Mouse (Mus musculus) embryonic facial prominence, embryonic 14.5 days (tissue): Measurements from ENCODE around the gene Akap9. TPM values are rescaled to one million over a fixed set of nuclear protein-coding genes. Genes with fewer than 3 reads are reported as not detected.
"Not testable (repeated sequence)": the region's sequence is repeated elsewhere in the genome, so short reads cannot be mapped to it uniquely, and the experiment has no call there.

Source experiments
- ATAC-seq: fragments of 200-750 bp; cut with Nextera tagmentation; 2 replicates; pipeline ENCODE4 v1.8.0; 2017; ENCODE audit warnings: low read depth, moderate number of reproducible peaks, moderate TSS enrichment
- DNase-seq: peaks from one replicate; pipeline ENCODE4 v3.0.0-alpha.2; 2015; ENCODE audit warnings: low spot score
- H3K27ac ChIP-seq: fragments of 300-500 bp; sonication (generic); replicated peaks from 2 replicates; pipeline ENCODE4 v1.5.1; 2014; ENCODE audit warnings: low read depth, mild to moderate bottlenecking, low read length, moderate library complexity
- H3K27me3 ChIP-seq: fragments of 300-500 bp; sonication (generic); replicated peaks from 2 replicates; pipeline ENCODE4 v1.6.1; 2014; ENCODE audit warnings: low read length; ENCODE audit not compliant: control insufficient read depth, insufficient read depth
- H3K36me3 ChIP-seq: fragments of 300-500 bp; sonication (generic); 2 replicates; pipeline ENCODE4 v1.6.1; 2014; ENCODE audit warnings: low read length, mixed read lengths; ENCODE audit not compliant: control insufficient read depth, insufficient read depth
- H3K4me1 ChIP-seq: fragments of 300-500 bp; sonication (generic); 2 replicates; pipeline ENCODE4 v1.6.1; 2014; ENCODE audit warnings: antibody characterized with exemption, low read length; ENCODE audit not compliant: control insufficient read depth, insufficient read depth
- H3K4me2 ChIP-seq: fragments of 300-500 bp; sonication (generic); 2 replicates; pipeline ENCODE4 v1.6.1; 2014; ENCODE audit warnings: low read depth, mild to moderate bottlenecking, low read length, moderate library complexity, mixed read lengths
- H3K4me3 ChIP-seq: fragments of 300-500 bp; sonication (generic); 2 replicates; pipeline ENCODE4 v1.5.1; 2014; ENCODE audit warnings: low read depth, mild to moderate bottlenecking, low read length
- H3K9ac ChIP-seq: fragments of 300-500 bp; sonication (generic); 2 replicates; pipeline ENCODE4 v1.6.1; 2014; ENCODE audit warnings: low read depth, mild to moderate bottlenecking, low read length, moderate library complexity, mixed read lengths
- H3K9me3 ChIP-seq: fragments of 300-500 bp; sonication (generic); 2 replicates; pipeline ENCODE4 v1.6.1; 2016; ENCODE audit warnings: low read length; ENCODE audit not compliant: control insufficient read depth
- WGBS: fragments of 180-500 bp; shearing (Covaris S2); extraction: QIAGEN DNeasy Blood & Tissue Kit; methylation state at CpG from one replicate; pipeline ENCODE4 v1.1.7; 2014; 5-methylcytosine and 5-hydroxymethylcytosine counted together
- polyA plus RNA-seq: library from polyadenylated mRNA; unstranded; fragments of >200 nt; fragmentation: Nextera tagmentation; extraction: Ambion mirVana; gene quantifications from 2 replicates; pipeline ENCODE4 v1.2.1, GENCODE M21; 2014

The Akap9 gene
- polyA plus RNA-seq, 1 experiment from 2014 or later, result 110 TPM

DNA sequence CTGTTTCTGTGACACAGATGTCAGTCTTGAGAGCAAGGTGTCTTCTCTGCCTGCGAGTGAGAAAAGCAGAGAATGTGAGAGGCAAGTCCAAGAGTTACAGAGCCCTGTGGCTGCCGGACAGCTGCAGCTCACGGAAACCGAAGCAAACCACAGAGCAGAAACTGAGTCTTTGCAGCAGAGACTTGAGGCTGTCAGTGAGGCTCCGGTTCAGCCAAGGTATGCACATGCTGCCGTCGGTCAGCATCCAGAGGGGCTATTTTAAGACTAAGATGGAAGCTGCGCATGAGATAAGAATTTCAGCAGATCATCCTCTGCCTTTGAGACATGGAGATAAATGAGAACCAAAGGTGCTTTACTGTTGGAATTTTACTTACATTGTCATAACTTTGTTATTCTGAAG lies 48.3 kb downstream of the Akap9 start:
- Histone ChIP-seq H3K4me1 (no peaks in the 10 kb centered on the region), H3K4me3 (no peak overlapping the region), H3K4me2 (no peak overlapping the region), H3K27me3 (no peaks in the 10 kb centered on the region), H3K36me3 (peaks cover 61% of the 10 kb centered on the region), H3K9ac (no peak overlapping the region), H3K27ac (no peak overlapping the region), H3K9me3 (no peaks in the 10 kb centered on the region)
- ATAC-seq, result no peak
- WGBS, result 95% methylated on average over 8 of the region's 8 CpGs
- DNase-seq, result no peak

DNA sequence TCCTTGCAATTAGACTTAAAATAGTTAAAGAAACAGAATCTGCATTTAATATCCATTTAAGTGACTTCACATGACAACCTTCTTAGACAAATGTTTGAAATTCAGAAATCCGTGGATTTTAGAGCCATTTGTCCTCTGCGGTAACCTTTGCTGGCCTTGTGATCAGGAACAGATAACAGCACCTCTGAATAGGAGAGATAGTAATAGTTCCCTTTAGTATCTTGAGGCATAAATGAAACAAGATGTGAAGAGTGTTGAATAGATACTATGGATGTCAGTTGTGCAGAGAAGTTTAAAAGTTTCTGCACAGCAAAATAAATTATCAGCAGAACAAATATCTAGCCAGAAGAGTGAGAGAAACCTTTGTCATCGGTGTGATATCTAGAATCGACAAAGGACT lies 50.0 kb downstream of the Akap9 start:
- Histone ChIP-seq H3K4me2 (no peak overlapping the region), H3K4me1 (no peaks in the 10 kb centered on the region), H3K27me3 (no peaks in the 10 kb centered on the region), H3K9ac (no peak overlapping the region), H3K36me3 (peaks cover 56% of the 10 kb centered on the region), H3K4me3 (no peak overlapping the region), H3K27ac (no peak overlapping the region), H3K9me3 (no peaks in the 10 kb centered on the region)
- ATAC-seq, result no peak
- WGBS, result 91% methylated on average over 4 of the region's 4 CpGs
- DNase-seq, result no peak

DNA sequence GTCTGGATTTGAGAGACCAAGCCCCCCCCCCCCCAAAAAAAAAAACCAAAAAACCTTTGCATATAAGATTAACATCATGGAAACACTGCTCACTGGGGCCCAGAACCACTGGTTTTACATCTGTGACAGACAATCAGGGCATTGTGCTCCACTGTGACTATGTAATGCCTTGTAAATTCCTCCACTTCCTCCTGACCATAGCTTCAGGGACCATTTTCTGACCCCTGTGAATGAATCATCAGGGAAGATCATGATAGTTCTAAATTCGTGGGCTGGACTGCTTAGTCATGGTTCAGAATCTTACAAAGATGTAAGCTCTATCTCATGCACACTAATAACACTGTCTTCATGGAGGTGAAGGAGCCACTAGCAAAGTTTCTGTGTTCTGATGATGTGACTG lies 61.8 kb downstream of the Akap9 start:
- Histone ChIP-seq H3K27ac (no peak overlapping the region), H3K9ac (no peak overlapping the region), H3K9me3 (no peaks in the 10 kb centered on the region), H3K4me2 (no peak overlapping the region), H3K4me3 (no peak overlapping the region), H3K27me3 (no peaks in the 10 kb centered on the region), H3K4me1 (no peaks in the 10 kb centered on the region), H3K36me3 (peaks cover 42% of the 10 kb centered on the region)
- DNase-seq, result no peak
- WGBS, result 58% methylated on average over 1 of the region's 1 CpGs
- ATAC-seq, result no peak

DNA sequence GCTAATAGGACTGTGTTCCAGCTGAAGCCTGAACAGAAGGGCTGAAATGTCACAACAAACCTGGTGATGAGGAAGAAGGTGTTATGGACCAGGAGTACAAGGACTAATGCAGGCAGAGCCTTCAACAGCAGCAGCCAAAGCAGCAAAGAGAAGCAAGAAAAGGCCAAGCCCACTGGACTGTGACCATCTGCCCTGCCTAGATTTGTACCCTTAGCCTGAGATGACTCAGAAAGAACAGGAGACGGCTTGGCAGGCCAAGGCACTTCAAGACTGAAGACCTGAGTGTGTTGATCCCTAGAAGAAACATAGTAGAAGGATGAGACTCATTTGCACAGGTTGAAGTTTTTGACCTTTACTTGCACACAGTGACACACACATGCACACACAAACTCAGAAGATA lies 62.6 kb downstream of the Akap9 start:
- no peak overlapping the region for H3K4me2 ChIP-seq
- H3K27ac ChIP-seq, result no peak overlapping the region
- peaks cover 42% of the 10 kb centered on the region for H3K36me3 ChIP-seq
- H3K27me3 ChIP-seq, result no peaks in the 10 kb centered on the region
- no peak overlapping the region for H3K4me3 ChIP-seq
- H3K9ac ChIP-seq, result no peak overlapping the region
- ATAC-seq (no peak), DNase-seq (no peak)
- WGBS, result 100% methylated on average over 1 of the region's 1 CpGs
- no peaks in the 10 kb centered on the region for H3K9me3 ChIP-seq
- H3K4me1 ChIP-seq, result no peaks in the 10 kb centered on the region

DNA sequence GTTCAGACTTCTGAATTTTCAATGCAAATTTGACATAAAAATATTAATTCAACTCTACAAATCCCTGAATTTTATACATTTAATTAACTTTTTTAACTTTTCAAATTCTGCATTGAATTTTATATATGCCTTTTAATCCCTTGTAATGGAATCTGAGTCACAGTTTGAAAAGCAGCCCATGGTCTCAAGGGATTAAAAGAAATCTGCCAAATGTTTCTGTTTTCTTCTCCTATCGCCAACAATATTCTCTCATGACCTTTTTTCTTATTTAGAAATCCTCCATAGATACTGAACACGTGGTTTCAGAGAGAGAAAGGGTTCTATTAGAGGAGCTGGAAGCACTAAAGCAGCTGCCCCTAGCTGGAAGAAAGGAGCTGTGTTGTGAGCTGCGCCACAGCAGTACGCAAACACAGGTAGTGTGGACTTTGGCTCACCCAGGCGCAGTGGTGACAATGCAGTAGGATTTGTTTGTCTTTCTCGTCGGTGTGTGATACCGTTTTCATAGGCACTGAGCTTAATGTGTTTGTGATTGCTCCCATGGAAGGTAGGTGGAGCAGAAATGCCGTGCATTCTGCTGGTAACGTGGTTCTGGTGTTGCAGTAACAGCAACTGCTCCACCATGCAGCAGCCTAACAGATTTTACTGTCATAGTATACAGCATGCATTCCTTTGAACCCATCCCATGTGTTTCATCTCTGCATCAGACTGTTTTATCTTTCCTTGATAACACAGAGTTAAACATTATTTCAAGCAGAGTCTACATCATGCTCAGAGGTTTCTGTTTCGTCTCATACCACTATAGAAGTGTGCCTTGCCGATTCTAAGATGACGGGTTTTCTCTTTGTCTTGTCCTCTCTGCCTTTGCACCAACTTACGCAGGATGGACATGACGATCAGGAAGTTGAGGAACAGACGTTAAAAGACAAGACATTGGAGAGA lies 76.9 kb downstream of the Akap9 start:
- no peak overlapping the region for H3K4me3 ChIP-seq
- ATAC-seq (no peak), DNase-seq (no peak)

DNA sequence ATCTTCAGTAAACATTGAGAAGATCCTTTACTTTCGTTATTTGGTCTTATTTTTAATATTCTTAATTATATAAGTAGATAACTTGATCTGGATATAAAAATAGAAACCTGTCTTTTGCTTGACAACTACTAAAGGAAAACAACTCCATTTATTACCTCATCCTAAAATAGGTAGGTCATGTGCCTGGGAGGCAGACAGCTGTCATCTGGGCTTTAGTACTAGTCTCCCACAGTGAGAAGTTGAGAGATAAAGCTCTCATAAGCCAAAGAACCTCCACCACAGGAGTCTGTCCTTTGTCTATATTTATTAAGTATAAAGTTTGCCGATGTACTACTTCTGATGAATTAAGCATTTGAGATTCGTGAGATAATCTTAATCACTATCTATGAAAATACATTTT lies 78.8 kb downstream of the Akap9 start:
- 90% methylated on average over 3 of the region's 3 CpGs for WGBS
- peaks cover 50% of the 10 kb centered on the region for H3K36me3 ChIP-seq

More for the DNA sequence above, 76.9 kb downstream of the Akap9 start:
- H3K4me2 ChIP-seq, result no peak overlapping the region
- H3K27ac ChIP-seq, result no peak overlapping the region
- H3K9ac ChIP-seq, result no peak overlapping the region
- WGBS, result 88% methylated on average over 16 of the region's 16 CpGs
- H3K9me3 ChIP-seq, result no peaks in the 10 kb centered on the region
- H3K27me3 ChIP-seq, result no peaks in the 10 kb centered on the region
- H3K36me3 ChIP-seq, result peaks cover 39% of the 10 kb centered on the region
- H3K4me1 ChIP-seq, result no peaks in the 10 kb centered on the region

DNA sequence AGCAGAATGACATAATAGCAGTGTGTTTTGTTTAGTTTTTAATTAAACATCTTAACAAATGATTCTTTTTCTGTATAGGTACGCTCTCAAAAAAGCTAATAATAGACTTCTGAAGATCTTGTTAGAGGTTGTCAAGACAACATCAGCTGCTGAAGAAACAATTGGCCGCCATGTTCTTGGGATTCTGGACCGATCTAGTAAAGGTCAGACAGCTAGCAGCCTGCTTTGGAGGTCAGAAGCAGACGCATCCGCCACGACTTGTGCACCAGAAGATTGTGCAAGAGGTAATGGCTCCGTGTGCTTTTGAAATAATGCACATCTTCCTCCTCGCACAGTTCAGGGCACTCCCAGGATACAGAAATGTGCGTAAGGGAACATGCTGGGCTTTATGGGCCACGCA lies 80.4 kb downstream of the Akap9 start:
- H3K4me2 ChIP-seq, result no peak overlapping the region
- no peaks in the 10 kb centered on the region for H3K9me3 ChIP-seq
- ATAC-seq, result no peak
- no peak overlapping the region for H3K4me3 ChIP-seq
- H3K36me3 ChIP-seq, result peaks cover 56% of the 10 kb centered on the region
- WGBS, result 95% methylated on average over 10 of the region's 10 CpGs
- no peaks in the 10 kb centered on the region for H3K27me3 ChIP-seq
- H3K4me1 ChIP-seq, result no peaks in the 10 kb centered on the region
- DNase-seq, result no peak
- H3K27ac ChIP-seq, result no peak overlapping the region
- no peak overlapping the region for H3K9ac ChIP-seq

More for the DNA sequence above, 78.8 kb downstream of the Akap9 start:
- no peaks in the 10 kb centered on the region for H3K27me3 ChIP-seq
- H3K4me3 ChIP-seq, result no peak overlapping the region
- DNase-seq (no peak), ATAC-seq (no peak)
- H3K27ac ChIP-seq, result no peak overlapping the region
- H3K9ac ChIP-seq, result no peak overlapping the region
- H3K9me3 ChIP-seq, result no peaks in the 10 kb centered on the region
- H3K4me2 ChIP-seq, result no peak overlapping the region
- H3K4me1 ChIP-seq, result no peaks in the 10 kb centered on the region

DNA sequence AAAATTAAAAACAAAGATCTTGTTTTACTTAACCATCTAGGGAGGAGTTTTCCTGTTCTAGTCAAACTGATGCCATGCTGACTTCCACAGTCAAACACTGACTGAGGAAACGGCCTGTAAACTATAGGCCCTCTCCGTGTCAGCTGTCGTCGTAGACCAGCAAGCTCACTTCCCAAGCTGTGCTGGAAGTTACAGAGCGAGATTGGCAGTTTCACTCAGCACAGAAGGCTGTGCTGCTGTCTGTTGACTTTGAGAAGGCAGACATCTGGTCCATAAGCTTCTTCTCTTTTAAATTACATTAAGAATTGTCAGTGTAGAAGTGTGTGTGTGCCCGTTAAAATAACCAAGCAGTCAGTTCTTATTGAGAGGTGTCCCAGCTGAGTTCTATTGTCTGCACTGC lies 81.7 kb downstream of the Akap9 start:
- Histone ChIP-seq H3K9ac (no peak overlapping the region), H3K9me3 (no peaks in the 10 kb centered on the region), H3K27ac (no peak overlapping the region), H3K36me3 (peaks cover 58% of the 10 kb centered on the region), H3K4me1 (no peaks in the 10 kb centered on the region), H3K27me3 (no peaks in the 10 kb centered on the region), H3K4me3 (no peak overlapping the region), H3K4me2 (no peak overlapping the region)
- DNase-seq, result no peak
- no peak for ATAC-seq
- whole genome bisulfite sequencing, result 84% methylated on average over 6 of the region's 6 CpGs

DNA sequence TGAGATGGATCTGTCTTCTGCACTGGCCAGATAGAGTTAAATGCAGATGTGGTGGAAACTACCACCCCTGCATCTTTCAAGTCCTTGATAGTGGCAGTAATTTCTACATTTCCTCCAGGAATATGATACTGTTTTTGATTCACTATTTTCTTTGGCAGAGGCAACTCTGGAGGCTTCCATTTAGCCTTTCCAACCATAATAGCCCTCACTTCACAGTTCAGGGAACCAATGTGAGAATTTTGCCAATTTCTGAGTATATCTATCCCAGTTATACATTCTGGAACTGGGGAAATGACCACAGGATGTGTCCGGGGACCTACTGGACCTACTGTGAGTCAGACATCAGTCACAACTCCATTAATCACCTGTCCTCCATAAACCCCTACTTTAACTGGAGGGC lies 89.8 kb downstream of the Akap9 start:
- not testable (repeated sequence) for H3K4me3 ChIP-seq, H3K9me3 ChIP-seq, H3K9ac ChIP-seq, H3K27ac ChIP-seq, DNase-seq, ATAC-seq, H3K27me3 ChIP-seq, H3K4me1 ChIP-seq, H3K4me2 ChIP-seq
- 88% methylated on average over 1 of the region's 1 CpGs for WGBS
- H3K36me3 ChIP-seq, result peaks cover 51% of the 10 kb centered on the region
